Mouse (Mus musculus) adrenal gland (tissue): ENCODE data around the gene Pecam1.

Experiments used
- intact Hi-C: fragments of 180-260 bp; cut with DNase I; formaldehyde crosslinking; loops from one replicate; pipeline ENCODE4 v1.15.1; 2025

Pecam1 gene

DNA sequence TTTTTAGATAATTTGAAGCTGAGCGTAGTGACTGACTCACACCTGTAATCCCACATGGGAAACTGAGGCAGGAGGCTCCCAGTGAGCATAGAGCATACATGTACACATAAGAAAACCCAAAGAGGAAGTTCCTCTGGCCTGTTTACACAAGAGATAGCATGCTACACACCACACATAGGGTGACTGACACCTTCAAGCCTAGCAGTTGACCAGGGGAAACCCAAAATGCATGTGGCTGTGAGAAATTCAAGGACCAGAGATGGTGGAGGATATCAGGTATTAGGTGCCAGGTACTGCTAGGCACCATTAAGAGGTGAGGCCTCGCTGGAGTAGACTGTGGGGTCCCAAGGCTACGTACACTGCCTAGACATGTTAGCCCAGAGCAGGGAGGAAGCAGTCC, 47.8 kb downstream of the Pecam1 start:
- intact Hi-C loops = no loop called here

DNA sequence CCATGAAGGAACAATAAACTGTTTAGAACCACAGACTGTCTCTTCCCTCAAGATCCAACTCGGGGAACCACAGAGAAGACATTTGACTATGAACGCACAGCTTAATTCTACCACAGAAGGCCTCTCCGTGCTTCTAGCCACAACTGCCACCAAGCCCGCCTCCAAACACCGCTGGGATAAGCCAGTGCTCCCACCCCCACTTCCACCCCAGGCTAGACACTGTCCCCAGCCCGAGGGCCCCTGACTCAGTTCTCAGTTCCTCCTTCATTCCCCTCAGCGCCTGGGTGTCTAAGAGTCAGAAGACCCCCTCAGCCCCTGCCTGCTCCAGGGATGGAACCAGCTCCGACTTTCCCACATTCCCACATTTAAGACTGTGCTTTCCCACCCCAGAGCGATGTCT, 48.8 kb downstream of the Pecam1 start:
- intact Hi-C loops = no loop called here

DNA sequence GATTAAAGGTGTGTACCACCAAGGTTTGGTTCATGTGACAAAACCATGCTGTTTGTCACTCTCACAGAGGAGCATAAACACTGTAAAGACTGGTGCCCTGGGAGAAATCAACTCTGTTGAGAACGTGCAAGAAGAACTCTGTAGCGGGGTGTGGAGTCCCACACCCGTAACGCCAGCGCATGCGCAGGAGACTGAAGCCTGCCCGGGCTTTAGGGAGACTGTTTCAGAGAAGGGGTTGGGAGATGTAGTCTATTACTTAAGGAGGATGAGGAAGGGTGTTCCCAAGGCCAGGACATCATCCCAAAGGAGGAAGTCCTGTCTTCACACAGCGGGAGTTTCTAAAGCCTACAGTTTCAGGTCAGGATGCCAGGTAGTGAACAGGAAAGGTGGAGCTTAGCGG, 51.3 kb downstream of the Pecam1 start:
- intact Hi-C loops = no loop called here

DNA sequence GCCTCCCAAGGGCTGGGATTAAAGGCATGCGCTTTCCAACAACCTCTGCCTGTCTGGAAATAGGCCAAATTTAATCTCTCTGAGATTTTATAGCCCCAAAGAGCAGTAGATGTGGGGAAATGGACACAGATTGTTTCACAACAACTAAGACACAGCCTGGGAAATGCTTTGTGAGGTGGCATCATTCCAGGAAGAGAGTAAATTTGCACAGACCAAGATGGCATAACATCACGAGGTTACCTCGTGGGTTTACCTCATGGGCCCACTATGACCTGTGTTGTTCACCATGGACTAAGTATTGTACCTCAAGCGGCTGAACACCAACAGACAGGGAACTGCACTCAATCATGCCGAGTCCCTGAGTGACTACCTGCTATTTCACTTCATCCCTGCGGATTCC, 52.1 kb downstream of the Pecam1 start:
- intact Hi-C loops = no loop called here

DNA sequence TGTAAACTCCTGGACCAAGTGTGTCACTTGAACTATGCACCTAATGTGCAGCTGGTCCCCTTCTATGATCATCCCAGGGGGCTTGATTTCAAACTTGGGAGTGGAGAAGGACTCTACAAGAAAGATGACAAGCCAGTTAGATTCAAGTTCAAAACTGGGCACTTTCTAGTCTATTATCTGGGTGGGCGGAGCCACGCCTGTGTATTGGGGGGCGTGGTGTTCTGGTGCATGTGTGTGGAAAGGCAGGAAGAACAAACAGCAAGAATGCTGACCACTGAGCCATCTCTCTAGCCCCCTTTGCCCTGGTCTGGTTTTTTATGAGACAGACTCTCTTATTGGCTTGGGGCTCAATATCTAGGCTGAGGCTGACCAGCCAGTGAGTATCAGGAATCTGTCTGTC, 54.5 kb downstream of the Pecam1 start:
- intact Hi-C loops = no loop called here

DNA sequence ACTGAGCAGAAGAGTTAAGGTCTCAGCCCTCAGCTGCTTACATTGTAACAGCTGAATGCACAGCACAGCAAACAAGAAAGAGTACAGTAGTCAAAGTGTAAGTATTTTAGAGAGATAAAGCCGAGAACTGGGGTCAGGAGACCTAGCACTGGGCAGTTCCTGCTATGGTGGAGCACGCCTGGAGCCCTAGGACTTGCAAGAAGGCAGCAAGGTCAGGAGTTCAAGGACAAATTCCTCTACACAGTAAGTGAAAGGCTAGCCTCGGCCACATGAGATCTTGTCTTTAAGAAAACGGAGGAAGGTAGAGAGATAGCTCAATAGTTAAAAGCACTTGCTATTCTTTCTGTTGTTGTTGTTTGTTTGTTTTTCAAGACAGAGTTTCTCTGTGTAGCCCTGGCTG, 57.5 kb downstream of the Pecam1 start:
- intact Hi-C loops = no loop called here

DNA sequence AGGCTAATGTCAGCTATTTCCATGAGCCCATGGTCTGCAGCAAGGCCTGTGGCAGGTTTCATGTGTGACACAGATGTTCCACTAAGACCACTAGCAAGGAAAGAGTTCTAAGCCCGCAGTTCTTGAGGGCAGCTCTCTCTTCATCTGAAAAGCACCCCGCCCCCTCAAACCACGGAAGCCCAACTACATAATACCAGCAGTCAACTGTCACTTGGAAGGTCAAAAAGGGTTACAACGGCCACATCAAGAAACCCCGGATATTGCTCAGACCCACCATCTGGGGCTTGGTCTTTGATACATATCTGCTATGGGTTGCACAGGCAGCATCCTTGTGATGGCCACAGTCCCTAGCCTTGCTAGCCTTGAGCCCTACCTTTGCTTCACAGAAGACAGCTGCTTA, 62.1 kb downstream of the Pecam1 start:
- intact Hi-C loops = loop anchor here (10.0 kb wide), 1 partner anchor 46 kb away; no protein-coding TSS in a partner anchor

DNA sequence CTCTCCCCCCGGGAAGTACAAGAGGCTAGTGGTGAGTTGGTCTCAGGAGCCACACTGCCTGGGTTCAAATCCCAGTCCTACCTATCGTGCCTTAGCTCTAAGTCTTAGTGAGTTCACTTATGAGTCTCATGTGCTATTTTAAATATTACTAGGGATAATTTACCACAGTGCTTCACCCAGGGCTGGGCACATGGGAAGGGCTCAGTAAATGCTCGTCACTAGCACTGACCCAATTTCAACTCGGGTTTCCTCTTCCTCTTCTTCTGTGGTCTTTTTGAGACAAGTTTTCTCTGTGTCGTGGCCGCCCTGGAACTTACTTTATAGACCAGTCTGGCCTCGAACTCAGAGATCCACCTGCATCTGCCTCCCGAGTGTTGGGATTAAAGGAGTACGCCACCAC, 63.1 kb downstream of the Pecam1 start:
- intact Hi-C loops = loop anchor here (10.0 kb wide), 1 partner anchor 48 kb away; no protein-coding TSS in a partner anchor

DNA sequence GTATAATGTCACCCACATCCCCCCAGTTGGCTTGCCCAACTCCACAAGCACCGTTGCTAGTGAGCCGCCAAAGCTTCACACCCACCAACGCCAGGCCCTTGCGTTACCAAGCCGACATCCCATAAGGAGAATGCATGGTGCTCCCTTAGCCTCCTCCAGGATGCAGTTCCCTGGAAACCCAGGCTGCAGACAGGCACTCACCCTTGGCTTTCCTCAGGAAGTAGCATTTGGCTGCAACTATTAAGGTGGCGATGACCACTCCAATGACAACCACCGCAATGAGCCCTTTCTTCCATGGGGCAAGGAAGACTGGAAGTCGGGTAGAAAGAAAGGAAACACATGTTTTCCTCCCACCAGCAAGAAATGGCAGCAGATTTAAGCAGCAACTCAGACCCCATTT, 66.4 kb downstream of the Pecam1 start:
- intact Hi-C loops = loop anchor here (5.0 to 10.0 kb wide), 2 partner anchors 37 to 51 kb away; no protein-coding TSS in a partner anchor

DNA sequence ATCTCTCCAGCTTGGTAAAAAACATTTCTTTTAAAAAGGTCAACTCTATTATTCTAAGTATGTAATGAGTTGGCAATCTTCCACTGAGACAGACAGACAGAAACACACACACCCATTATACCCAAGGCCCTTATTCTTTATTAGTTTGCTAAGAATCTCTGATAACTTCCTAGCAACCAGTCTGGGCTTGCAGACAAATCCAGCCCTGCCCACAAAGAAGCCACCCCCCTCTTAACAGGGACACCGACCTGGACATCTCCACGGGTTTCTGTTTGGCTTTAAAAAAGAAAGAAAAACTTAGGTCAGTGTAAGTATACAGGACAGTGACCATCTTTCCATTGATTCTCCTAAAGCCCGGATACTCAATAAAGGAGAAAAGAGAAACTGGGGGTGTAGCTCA, 67.1 kb downstream of the Pecam1 start:
- intact Hi-C loops = loop anchor here (5.0 to 10.0 kb wide), 2 partner anchors 36 to 51 kb away; no protein-coding TSS in a partner anchor

DNA sequence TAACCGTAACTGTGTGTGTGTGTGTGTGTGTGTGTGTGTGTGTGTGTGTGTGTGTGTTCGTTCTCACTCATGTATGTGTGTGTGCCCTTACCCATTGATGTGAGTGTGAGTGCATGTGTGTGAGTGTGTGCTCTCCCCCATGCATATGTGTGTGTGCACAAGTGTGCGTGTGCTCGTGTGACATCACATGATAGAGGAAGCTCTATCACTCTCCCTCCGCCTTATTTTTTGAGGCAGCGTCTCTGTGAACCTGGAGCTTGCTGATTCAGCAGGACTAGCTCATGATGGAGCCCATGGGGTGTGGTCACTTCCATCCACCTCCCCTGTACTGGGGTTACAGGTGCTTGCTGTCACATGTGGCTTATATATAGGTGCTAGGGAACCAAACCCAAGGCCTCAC, 69.3 kb downstream of the Pecam1 start:
- intact Hi-C loops = loop anchor here (5.0 to 10.0 kb wide), 2 partner anchors 34 to 54 kb away; no protein-coding TSS in a partner anchor

DNA sequence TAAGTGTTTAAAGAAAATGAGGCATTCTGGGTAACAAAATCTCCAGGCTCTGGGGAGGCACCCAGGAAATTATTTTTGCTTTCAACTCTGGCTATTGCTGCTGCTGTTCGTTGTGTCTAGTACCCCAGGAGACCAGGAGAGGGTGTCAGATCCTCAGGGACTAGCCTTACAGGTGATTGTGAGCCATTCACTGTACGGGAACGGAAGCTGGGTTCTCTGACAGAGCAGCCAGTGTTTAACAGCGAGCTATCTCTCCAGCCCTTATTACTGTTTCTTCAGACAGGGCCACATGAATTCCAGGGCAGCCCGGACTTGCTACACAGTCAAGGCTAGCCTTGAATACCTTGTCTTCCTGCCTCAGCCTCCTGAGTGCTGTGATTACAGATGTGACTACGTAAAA, 70.6 kb downstream of the Pecam1 start:
- intact Hi-C loops = loop anchor here (2.0 to 10.0 kb wide), 3 partner anchors 21 to 55 kb away; no protein-coding TSS in a partner anchor

DNA sequence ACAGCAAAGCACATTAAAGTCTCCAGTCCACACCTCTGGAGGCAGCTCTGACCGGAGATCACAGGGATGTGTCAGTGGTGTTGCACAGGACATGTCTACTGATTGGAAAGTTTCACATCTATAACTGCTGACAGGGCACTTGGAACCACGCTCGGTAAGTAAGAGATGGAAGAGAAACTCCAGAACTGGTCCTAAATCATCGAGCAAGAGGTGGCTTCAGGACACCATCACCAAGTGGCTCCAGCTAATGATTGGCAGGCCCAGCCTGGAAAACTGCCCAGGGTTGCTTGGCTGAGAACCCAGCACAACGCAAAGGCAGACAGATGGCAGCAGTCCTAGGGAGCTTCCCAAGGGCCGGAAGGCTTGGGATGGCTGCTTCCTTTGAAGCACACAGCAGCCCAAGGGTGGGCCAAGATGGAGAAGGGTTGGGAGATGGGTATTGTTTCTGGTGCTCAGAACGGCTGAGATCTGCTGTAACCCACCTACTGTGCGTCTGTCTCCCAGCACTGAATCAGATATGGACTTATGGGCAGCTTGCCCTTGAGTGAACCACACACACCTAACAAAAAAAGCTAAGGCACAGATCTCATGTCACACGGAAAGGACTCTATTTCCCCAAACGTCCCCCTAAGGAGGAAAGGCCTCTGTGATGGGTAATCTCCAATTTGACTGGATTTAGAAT, 72.4 kb downstream of the Pecam1 start:
- intact Hi-C loops = loop anchor here (2.0 kb wide), 1 partner anchor 19 kb away; no protein-coding TSS in a partner anchor

DNA sequence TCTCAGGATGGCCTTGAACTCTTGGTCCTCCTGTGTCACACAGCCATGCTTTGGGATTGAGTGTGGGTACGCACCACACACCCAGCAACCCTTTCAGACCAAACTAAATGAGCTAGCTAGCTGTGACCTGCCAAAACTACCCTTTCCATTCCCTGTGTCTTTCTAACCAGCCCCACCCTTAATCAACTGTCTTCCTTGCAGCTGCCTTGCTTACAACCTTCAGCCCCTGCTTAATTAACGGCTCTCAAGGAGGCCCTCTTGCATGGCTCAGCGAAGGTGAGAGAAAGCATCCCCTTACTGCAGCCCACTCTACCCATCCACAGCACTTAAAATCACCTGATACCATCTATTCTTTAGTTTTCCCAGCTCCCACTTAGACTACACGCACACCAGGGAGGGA, 73.1 kb downstream of the Pecam1 start:
- intact Hi-C loops = no loop called here

DNA sequence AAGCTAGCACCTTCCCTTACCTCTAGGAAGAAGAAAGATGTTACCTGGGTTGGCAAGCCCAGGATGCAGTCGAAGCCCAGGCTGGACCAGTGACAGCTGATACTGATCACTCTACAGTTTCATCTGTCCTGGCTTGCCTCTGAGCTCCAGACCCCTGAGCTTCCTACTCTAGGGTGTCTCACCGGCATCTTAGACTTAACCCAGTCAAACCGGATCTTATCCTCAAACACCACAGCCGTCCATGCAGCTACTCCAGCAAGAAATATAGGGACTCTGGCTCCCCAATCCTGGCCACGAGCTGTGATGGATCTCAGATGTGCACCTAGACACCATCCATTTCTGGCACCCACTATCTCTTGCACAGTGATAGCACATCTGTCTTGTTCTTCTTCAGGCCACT, 74.6 kb downstream of the Pecam1 start:
- intact Hi-C loops = no loop called here

DNA sequence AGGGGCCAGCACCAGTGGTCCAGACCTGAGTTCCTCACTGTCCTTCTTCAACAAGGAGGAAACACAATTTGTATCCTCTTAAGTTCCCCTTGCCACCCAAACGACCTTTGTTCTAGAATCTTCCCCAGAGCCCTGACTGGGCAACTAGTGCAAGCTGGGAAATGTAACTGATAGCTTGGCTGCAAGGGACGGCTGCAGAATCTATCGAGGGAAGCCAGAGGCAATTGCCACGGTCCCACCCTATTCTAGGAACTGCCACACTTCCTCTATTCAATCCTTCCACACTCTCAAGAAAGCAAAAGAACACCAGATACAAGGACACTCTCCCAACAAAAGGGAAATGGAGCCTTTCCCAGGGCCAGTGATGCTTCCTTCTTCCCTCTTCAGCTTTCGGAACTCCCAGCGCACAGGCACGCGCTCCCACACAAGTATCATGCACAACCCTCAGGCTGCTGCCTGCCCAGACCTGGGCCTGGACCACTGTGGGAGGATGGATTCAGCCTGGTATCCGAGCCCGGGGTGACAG, 75.2 kb downstream of the Pecam1 start:
- intact Hi-C loops = no loop called here

DNA sequence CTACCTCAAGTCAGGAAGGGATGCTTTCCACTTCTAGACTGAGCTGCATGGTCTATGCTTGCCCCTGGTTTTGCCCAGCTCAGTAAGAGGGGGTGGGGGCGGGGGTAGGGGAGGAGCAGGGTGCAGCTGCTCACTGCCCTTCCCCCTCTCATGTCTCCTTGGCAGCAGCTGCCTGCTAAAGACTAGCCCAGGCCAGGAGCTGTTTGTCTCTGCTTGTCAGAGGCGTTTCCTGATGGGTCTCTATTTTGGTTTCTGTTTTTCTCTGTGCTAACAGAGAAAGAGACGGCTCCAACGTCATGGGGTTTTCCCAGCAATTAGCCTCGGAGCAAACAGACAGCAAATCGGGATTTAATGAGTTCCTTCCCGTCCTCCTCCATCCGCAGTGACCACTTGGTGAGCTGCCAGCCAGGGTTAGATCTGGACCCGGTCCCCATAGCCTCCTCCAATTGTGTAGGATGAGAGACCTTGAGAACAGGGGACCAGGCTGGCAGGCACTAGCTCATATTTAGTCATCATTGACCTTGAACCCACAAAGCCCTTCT, 75.7 kb downstream of the Pecam1 start:
- intact Hi-C loops = no loop called here

DNA sequence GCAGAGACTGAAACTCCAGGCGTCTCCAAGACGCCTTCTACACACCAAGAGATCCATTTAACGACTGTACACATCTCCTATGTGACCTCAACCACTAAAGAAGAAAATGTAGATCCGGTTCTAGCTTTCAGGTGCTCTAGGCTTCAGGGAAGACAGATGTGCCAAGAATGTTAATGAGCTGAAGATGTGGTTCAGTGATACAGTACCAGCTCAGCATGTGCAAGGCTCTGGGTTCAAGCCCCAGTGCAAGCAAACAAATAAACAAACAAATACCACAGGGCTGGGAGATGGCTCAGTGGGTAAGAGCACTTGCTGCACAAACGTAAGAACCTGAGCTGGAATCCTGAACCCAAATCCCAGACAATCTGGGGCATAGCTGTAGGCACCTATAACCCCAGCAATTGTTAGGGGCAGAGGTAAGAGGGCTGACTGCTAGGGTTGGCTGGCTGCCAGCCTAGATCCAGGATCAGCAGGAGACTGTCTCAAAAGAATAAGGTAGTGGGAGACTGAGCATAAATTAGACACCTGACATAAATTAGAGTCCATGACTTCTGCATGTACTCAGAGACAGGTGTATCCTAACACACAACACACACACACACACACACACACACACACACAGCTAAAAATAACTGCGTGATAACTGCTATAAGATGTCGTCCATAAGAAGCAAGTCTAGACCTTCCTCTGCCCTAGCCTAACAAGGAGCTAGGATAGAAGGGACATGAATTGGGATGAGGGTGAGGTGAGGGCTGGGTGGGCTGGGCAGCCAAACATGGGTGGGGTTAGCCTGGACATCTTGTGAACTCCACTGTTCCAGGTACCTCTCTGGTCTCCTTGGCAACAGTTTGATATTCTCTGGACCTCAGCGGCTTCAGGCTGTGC, 76.5 kb downstream of the Pecam1 start:
- intact Hi-C loops = no loop called here

DNA sequence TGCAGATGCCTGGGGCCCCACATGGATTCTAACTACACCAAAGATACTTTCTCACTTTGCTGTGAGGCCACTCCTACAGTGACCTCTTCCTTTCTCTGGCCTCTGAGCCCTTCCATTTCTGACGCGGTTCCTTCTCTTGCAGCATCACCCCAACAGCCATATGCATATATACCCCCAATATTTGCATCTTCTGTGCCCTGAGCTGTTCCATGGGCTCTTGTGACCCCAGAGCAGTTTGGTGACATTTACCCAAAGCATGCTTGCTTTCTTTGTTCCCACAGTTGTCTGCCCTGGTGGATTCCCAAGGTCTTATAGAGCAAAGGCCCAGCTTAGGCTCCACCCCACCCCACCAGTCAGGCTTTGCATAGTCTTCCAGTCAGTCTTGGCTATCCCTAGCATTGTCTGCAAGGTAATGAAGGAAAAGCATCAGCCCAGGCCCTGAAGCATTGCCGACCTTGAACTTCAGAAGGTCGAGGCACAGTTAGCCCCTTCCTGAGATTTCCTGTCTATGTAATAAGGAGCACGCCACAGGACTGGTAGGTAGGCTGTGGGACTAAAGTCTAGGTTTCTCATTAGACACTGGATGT, 77.4 kb downstream of the Pecam1 start:
- intact Hi-C loops = no loop called here

DNA sequence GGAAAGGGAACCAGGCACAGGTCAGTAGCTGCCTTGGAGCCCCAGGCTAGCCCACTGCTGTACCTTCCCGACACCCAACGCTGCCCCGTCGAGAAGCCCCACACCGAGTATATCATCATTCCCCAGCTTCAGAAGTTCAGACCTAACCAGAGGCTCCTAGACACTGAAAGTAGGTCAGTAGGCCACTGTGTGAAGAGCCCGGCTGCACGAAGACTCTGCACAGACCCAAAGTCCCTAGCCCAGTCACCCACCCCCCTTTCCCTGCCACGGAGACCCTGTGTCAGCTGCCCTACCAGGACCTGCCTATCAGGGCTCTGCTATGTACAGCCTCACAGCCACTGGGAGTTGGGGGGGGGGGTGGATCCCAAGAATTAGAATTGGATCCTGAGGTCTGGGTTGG, 78.6 kb downstream of the Pecam1 start:
- intact Hi-C loops = no loop called here

DNA sequence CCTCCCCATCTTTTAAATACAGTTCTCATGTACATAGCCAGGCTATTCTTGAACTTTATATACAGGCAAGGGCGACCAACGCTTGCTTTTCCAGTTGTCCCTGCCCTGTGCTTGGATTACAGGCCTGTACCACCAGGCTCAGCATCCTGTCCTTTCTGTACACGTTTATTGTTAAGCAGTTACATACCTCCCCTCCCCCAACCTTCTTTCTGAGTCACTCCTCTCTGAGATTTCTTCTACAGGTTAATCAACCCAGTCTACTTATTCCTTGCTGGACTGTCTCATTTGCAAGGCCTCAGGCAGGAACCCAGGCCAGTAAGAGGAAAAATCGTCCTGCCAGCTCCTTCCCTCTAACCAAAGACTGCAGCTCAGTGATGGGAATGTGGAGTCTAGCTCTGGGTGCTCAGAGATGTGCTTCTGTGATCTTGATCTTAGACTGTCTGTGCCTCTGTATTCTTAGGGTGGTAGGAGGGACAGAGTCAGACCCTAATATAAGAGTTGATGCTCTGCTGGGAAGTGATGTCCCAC, 79.4 kb downstream of the Pecam1 start:
- intact Hi-C loops = no loop called here
